Mouse (Mus musculus): Measurements from ENCODE around the gene Erf. TPM values are rescaled to one million over a fixed set of nuclear protein-coding genes. Genes with fewer than 3 reads are reported as not detected.
A peak's percentile ranks its signal among the peaks of the same experiment; 100 is the strongest.

Erf gene
- polyA plus RNA-seq, 1 experiment, result 44.8 TPM

DNA sequence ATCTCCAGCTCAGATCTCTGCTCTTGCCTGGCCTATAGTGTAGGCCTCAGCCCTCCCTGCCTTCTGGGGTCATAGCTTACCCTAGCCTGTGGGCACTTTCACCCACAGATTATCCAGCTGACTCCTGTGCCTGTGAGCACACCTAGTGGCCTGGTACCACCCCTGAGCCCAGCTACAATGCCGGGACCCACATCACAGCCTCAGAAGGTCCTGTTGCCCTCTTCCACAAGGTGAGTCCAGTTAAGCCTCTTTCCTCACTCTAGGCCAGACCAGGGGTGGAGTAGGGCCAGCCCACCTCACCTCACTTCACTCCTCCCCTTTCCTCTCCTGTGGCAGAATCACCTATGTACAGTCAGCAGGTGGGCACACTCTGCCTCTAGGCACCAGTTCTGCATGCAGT, 39.9 kb upstream of the Erf start:
- H3K9me3 ChIP-seq, result peaks cover 8% of the 10 kb centered on the region; the same call in 1 of the 2 replicates
- peaks cover 54% of the 10 kb centered on the region for H3K4me1 ChIP-seq
- H3K36me3 ChIP-seq (replicated peaks; ENCODE audit: low read length), result peaks cover 98% of the 10 kb centered on the region

DNA sequence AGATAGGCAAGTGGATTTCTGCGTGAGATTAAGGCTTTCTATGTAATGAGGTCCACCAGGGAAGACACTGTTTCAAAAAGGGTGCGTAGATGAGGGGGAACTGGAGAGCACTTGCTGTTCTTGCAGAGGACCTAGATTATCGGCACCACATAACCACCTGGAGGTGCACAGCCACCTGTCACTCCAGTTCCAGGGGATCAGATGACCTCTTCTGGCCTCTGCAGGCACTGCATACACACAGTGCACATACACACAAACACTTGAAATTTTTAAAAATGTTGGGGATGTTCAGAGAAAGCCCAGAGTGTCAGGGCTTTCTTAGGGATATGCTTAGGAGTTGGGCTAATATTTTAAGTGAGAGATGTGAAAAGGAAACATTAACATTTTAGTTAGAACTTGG, 39.4 kb upstream of the Erf start:
- H3K36me3 ChIP-seq (replicated peaks; ENCODE audit: low read length), result peaks cover 99% of the 10 kb centered on the region
- peaks cover 59% of the 10 kb centered on the region for H3K4me1 ChIP-seq

More for the DNA sequence above, 39.9 kb upstream of the Erf start:
- Histone ChIP-seq H3K27me3 (replicated peaks) (no peaks in the 10 kb centered on the region), H3K4me3 (replicated peaks) (no peak overlapping the region)
- no peak for TF ChIP-seq FLI1 (IDR thresholded peaks at IDR 0.05; ENCODE audit: low read length)
- no peak for TF ChIP-seq GATA1 (IDR thresholded peaks at IDR 0.05; ENCODE audit: borderline replicate concordance, low read length)

DNA sequence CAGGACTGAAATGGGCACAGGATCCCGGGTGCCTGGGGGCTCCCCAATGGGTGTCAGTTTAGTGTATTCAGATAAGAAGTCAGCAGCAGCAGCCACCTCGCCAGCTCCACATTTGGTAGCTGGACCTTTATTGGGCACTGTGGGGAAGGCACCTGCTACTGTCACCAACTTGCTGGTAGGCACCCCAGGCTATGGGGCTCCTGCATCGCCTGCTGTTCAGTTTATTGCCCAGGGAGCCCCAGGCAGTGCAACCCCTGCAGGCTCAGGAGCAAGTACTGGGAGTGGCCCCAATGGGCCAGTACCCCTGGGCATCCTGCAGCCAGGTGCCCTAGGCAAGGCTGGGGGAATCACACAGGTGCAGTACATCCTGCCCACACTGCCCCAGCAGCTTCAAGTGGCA, 38.2 kb upstream of the Erf start:
- H3K4me3 ChIP-seq (replicated peaks), result no peak overlapping the region
- no peaks in the 10 kb centered on the region for H3K27me3 ChIP-seq (replicated peaks)
- TF ChIP-seq GATA1 (IDR thresholded peaks at IDR 0.05; ENCODE audit: borderline replicate concordance, low read length), result no peak
- no peak for TF ChIP-seq FLI1 (IDR thresholded peaks at IDR 0.05; ENCODE audit: low read length)
- peaks cover 8% of the 10 kb centered on the region; the same call in 1 of the 2 replicates for H3K9me3 ChIP-seq
- peaks cover 62% of the 10 kb centered on the region for H3K4me1 ChIP-seq
- peaks cover 98% of the 10 kb centered on the region for H3K36me3 ChIP-seq (replicated peaks; ENCODE audit: low read length)

More for the DNA sequence above, 39.4 kb upstream of the Erf start:
- Histone ChIP-seq H3K27me3 (replicated peaks) (no peaks in the 10 kb centered on the region), H3K9me3 (peaks cover 8% of the 10 kb centered on the region; the same call in 1 of the 2 replicates), H3K4me3 (replicated peaks) (no peak overlapping the region)
- no peak for TF ChIP-seq GATA1 (IDR thresholded peaks at IDR 0.05; ENCODE audit: borderline replicate concordance, low read length)
- TF ChIP-seq FLI1 (IDR thresholded peaks at IDR 0.05; ENCODE audit: low read length), result no peak

DNA sequence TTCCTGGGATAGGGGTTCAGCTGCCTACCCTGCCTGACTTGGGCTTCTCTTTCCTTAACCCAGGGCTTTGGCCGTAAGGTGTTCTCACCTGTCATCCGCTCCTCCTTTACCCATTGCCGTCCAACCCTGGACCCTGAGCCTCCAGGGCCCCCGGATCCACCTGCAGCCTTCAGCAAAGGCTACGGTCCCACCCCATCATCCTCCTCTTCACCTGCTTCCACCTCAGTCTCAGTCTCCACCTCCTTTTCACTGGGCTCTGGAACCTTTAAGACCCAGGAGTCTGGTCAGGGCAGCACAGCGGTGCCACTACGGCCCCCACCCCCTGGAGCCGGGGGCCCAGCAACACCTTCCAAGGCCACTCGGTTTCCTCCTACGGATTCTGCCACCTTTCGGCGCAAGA, 37.5 kb upstream of the Erf start:
- TF ChIP-seq GATA1 (IDR thresholded peaks at IDR 0.05; ENCODE audit: borderline replicate concordance, low read length) (no peak), FLI1 (IDR thresholded peaks at IDR 0.05; ENCODE audit: low read length) (no peak)
- Histone ChIP-seq H3K27me3 (replicated peaks) (no peaks in the 10 kb centered on the region), H3K4me1 (peaks cover 62% of the 10 kb centered on the region), H3K36me3 (replicated peaks; ENCODE audit: low read length) (peaks cover 91% of the 10 kb centered on the region), H3K4me3 (replicated peaks) (no peak overlapping the region), H3K9me3 (peaks cover 8% of the 10 kb centered on the region; the same call in 1 of the 2 replicates)

DNA sequence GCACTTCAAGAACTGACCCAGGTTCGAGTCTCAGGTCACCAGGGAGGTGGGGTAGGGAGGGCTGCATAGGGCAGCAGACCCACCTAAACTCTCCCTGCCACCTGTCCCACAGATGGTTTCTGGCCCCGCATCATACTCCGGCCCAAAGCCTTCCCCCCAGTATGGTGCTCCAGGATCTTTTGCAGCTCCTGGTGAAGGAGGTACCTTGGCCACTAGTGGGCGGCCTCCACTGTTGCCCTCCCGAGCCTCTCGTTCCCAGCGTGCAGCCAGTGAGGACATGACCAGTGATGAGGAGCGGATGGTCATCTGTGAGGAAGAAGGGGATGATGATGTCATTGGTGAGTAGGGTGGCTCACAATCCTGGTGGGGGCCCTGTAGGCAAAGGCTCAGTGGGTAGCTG, 36.4 kb upstream of the Erf start:
- H3K4me1 ChIP-seq, result peaks cover 56% of the 10 kb centered on the region
- TF ChIP-seq GATA1 (IDR thresholded peaks at IDR 0.05; ENCODE audit: borderline replicate concordance, low read length) (no peak), FLI1 (IDR thresholded peaks at IDR 0.05; ENCODE audit: low read length) (no peak)

DNA sequence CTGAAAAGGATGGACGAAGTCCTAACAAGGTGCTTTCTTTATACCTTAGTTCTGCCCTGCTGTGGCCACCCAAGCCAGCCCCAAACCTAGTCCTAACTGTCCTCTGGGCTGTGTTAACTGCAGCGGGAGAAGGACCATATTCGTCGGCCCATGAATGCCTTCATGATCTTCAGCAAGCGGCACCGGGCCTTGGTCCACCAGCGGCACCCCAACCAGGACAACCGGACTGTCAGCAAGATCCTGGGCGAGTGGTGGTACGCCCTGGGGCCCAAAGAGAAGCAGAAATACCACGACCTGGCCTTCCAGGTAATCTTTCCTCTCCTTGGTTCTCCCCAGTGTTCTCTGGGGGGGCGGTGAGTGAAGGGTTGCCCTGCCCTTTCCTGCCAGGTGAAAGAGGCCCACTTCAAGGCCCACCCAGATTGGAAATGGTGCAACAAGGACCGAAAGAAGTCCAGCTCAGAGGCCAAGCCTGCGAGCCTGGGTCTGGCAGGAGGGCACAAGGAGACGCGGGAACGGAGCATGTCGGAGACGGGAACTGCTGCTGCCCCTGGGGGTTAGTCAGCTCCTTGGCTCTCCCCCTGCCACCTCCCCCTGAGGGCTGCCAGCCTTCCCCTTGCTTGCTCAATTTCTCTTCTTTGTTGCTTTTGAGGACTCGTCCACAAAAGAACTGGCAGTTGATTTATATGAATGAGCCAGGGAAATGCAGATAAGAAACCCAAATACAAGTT, 35.1 kb upstream of the Erf start:
- Histone ChIP-seq H3K27me3 (replicated peaks) (no peaks in the 10 kb centered on the region), H3K9me3 (peaks cover 8% of the 10 kb centered on the region; the same call in 1 of the 2 replicates), H3K4me3 (replicated peaks) (no peak overlapping the region), H3K4me1 (peaks cover 57% of the 10 kb centered on the region), H3K36me3 (replicated peaks; ENCODE audit: low read length) (peaks cover 67% of the 10 kb centered on the region)
- TF ChIP-seq GATA1 (IDR thresholded peaks at IDR 0.05; ENCODE audit: borderline replicate concordance, low read length), result no peak
- no peak for TF ChIP-seq FLI1 (IDR thresholded peaks at IDR 0.05; ENCODE audit: low read length)

More for the DNA sequence above, 36.4 kb upstream of the Erf start:
- H3K36me3 ChIP-seq (replicated peaks; ENCODE audit: low read length), result peaks cover 81% of the 10 kb centered on the region
- H3K9me3 ChIP-seq, result peaks cover 8% of the 10 kb centered on the region; the same call in 1 of the 2 replicates
- H3K4me3 ChIP-seq (replicated peaks), result no peak overlapping the region
- no peaks in the 10 kb centered on the region for H3K27me3 ChIP-seq (replicated peaks)

DNA sequence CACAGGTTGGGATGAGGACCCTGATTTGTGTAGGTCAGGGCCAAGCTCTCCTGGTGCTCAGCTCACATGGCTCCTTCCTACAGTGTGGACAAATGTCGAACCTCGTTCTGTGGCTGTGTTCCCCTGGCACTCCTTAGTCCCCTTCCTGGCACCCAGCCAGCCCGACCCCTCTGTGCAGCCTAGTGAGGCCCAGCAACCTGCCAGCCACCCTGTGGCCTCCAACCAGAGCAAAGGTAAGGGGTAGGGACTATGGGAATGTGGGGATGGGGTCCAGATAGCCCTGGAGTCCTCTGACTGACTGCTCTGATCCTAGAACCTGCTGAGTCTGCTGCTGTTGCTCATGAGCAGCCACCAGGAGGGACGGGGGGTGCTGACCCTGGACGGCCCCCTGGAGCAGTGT, 34.2 kb upstream of the Erf start:
- no peak for TF ChIP-seq GATA1 (IDR thresholded peaks at IDR 0.05; ENCODE audit: borderline replicate concordance, low read length)
- TF ChIP-seq FLI1 (IDR thresholded peaks at IDR 0.05; ENCODE audit: low read length), result no peak
- Histone ChIP-seq H3K4me1 (peaks cover 64% of the 10 kb centered on the region), H3K4me3 (replicated peaks) (peak overlapping the region; percentile 73), H3K9me3 (peaks cover 8% of the 10 kb centered on the region; the same call in 1 of the 2 replicates), H3K36me3 (replicated peaks; ENCODE audit: low read length) (peaks cover 58% of the 10 kb centered on the region), H3K27me3 (replicated peaks) (no peaks in the 10 kb centered on the region)

DNA sequence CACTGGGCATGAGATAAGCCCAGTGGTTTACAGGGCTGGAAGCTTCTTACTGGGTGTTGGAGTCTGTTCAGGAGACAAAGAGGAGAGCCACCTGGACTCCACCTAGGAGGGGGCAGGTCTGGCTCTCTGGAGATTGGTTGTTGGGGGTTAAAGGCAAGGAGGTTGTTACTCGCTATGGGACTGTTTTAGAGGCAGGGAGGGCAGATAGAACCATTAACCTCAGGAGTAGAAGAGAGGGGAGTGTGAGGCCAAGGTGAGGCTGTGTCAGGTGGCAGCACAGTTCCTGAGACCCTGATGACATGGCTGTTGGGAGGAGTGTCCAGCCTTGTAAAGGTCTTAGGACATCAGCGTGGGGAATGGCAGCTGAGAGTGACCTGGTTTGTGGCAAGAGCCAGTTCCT, 33.6 kb upstream of the Erf start:
- TF ChIP-seq FLI1 (IDR thresholded peaks at IDR 0.05; ENCODE audit: low read length), result no peak
- no peak for TF ChIP-seq GATA1 (IDR thresholded peaks at IDR 0.05; ENCODE audit: borderline replicate concordance, low read length)
- H3K4me3 ChIP-seq (replicated peaks), result peak overlapping the region; percentile 92
- H3K4me1 ChIP-seq, result peaks cover 69% of the 10 kb centered on the region

DNA sequence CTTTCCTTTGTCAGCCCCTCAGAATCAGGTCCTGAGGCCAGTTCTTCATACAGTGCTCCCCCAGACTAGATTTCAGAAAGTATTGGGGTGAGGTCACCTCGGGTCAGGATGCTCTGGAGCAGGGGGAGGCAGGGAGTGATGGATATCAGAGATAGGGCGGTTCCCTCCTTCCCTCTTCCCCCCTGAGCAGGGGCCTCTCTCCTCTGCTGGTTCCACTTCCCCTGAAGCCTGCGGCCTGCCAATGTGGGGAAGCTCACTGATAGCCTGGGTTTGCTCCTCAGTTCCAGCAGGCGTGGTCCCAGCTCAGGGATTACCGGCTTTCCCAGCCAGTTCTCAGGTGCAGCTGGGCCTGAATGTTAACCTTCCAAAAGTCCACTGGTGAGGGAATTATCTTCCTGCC, 33.1 kb upstream of the Erf start:
- Histone ChIP-seq H3K4me1 (peaks cover 72% of the 10 kb centered on the region), H3K36me3 (replicated peaks; ENCODE audit: low read length) (peaks cover 47% of the 10 kb centered on the region), H3K9me3 (no peaks in the 10 kb centered on the region)

More for the DNA sequence above, 33.6 kb upstream of the Erf start:
- peaks cover 52% of the 10 kb centered on the region for H3K36me3 ChIP-seq (replicated peaks; ENCODE audit: low read length)
- peaks cover 5% of the 10 kb centered on the region; the same call in 1 of the 2 replicates for H3K9me3 ChIP-seq
- H3K27me3 ChIP-seq (replicated peaks), result no peaks in the 10 kb centered on the region

DNA sequence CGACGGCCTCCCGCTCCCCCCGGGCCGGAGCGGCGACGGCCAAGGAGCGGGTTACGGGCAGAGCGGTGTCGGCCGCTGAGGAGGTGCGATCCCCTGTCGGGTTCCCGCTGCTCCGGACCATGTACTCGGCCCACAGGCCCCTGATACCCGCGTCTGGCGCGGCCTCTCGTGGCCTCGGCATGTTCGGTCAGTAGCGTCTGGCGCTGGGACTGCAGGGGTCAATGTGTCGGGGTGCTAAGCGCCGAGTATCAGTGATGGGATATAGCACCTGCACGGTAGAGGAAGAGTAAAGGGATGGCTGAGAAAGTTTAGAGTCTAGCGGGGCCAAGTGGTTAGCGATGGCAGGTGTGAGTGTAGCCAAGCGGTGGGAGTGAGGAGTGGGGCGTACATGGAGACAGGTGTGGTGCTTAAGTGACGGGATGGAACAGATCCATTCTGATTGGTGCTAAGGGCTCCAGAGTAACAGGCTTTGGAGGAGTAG, 32.2 kb upstream of the Erf start:
- peak overlapping the region; percentile 92 for H3K4me3 ChIP-seq (replicated peaks)
- H3K36me3 ChIP-seq (replicated peaks; ENCODE audit: low read length), result peaks cover 38% of the 10 kb centered on the region
- H3K9me3 ChIP-seq, result no peaks in the 10 kb centered on the region
- no peaks in the 10 kb centered on the region for H3K27me3 ChIP-seq (replicated peaks)
- TF ChIP-seq FLI1 (IDR thresholded peaks at IDR 0.05; ENCODE audit: low read length), result no peak
- no peak for TF ChIP-seq GATA1 (IDR thresholded peaks at IDR 0.05; ENCODE audit: borderline replicate concordance, low read length)
- H3K4me1 ChIP-seq, result peaks cover 78% of the 10 kb centered on the region

More for the DNA sequence above, 33.1 kb upstream of the Erf start:
- TF ChIP-seq GATA1 (IDR thresholded peaks at IDR 0.05; ENCODE audit: borderline replicate concordance, low read length), result no peak
- no peak for TF ChIP-seq FLI1 (IDR thresholded peaks at IDR 0.05; ENCODE audit: low read length)
- Histone ChIP-seq H3K4me3 (replicated peaks) (peak overlapping the region; percentile 92), H3K27me3 (replicated peaks) (no peaks in the 10 kb centered on the region)

Data from megakaryocyte, embryonic 14.5 days (primary cell).